Mouse (Mus musculus) heart, postnatal 0 days (tissue): ENCODE results near the gene Mapk1ip1l.

ENCODE experiments used
- CTCF ChIP-seq: IDR thresholded peaks from 2 replicates; pipeline ENCODE4 v1.5.1; 2016; ENCODE audit warnings: antibody characterized with exemption, control low read depth, low read depth
- EP300 ChIP-seq: IDR thresholded peaks from 2 replicates; pipeline ENCODE4 v1.6.1; 2016; ENCODE audit warnings: antibody characterized with exemption, low read depth

DNA sequence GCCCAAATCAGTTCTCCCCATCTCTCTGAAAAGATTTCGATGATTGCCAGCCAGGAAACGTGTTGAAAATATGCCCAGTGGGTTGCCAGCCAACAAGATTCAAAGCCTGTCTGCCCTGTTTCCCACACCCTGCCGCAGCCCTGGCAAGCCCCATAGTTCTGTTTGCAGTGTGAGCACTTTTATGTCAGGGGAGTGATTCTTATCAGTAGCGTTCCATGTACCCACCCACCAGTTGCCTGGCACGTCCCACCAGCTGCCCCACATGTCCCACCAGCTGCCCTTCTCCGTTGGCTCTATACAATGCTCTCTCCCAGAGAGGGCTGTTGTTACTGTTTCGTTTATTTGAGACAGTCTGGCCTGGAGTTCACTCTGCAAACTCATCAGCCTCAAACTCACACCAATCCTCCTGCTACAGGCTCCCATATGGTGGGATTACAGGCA is 68.8 kb downstream of the Mapk1ip1l start:
- TF ChIP-seq CTCF (no peak), EP300 (no peak)
